Mouse (Mus musculus) liver, embryonic 14.5 days (tissue): ENCODE results near the gene Mlh3.

Source experiments
- CTCF ChIP-seq: IDR thresholded peaks from 2 replicates; pipeline ENCODE4 v1.5.1; 2016; ENCODE audit warnings: antibody characterized with exemption, low read depth, control low read depth
- EP300 ChIP-seq: IDR thresholded peaks from 2 replicates; pipeline ENCODE4 v1.6.1; 2016; ENCODE audit warnings: antibody characterized with exemption, low read depth

DNA sequence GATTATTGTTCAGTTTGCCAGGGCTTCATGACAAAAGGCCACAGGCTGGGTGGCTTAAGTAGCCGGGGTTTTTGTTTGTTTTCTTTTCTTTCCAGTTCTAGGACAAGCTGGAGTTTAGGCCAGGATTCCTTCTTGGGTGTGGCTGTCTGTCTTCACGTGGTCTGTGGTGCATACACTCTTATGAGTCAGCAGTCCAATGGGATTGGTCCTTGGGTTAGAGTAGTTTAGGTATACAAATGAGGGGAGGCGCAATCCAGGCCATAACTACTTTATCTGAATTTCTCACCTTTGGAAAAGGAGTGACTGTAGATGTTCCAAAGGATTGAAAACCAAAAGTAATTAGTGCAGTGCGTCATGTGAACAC lies 1.4 kb upstream of the Mlh3 start:
- TF ChIP-seq CTCF (no peak), EP300 (no peak)
